Mouse (Mus musculus): ENCODE measurements around the gene Acot8. TPM values are rescaled to one million over a fixed set of nuclear protein-coding genes. Genes with fewer than 3 reads are reported as not detected.

Acot8 gene
- polyA plus RNA-seq, 1 experiment from 2014 or later: 25.0 TPM

- H3K4me2 ChIP-seq (ENCODE audit: low read depth, low read length): 0 out of 2 replicates have a peak overlapping the region, but pooled peaks have one; percentile 89
- TF ChIP-seq CTCF (IDR thresholded peaks at IDR 0.05; ENCODE audit: low read depth): no peak
- TF ChIP-seq EP300 (IDR thresholded peaks at IDR 0.05; ENCODE audit: low read depth): no peak
- H3K4me1 ChIP-seq (ENCODE audit: insufficient read depth): peaks cover 16% of the 10 kb centered on the region
- no peaks in the 10 kb centered on the region for H3K27me3 ChIP-seq (ENCODE audit: insufficient read depth, low read length)
- no peak overlapping the region for H3K4me3 ChIP-seq (ENCODE audit: low read depth, low read length)
- peaks cover 63% of the 10 kb centered on the region for H3K36me3 ChIP-seq (replicated peaks; ENCODE audit: insufficient read depth, low read length)
- ATAC-seq (no peak), DNase-seq (no peak)
- H3K9me3 ChIP-seq (ENCODE audit: low read length): no peaks in the 10 kb centered on the region
- 0 out of 2 replicates have a peak overlapping the region, but pooled peaks have one; percentile 91 for H3K9ac ChIP-seq (replicated peaks)
- no peak overlapping the region for H3K27ac ChIP-seq (ENCODE audit: low read depth)
- WGBS (ENCODE audit: insufficient replicate concordance): 89% methylated on average over 6 of the region's 6 CpGs
These were observed 55.7 kb downstream of the Acot8 start for GRCm38 (mm10) chr2:164748991-164749390.

- H3K4me2 ChIP-seq (ENCODE audit: low read depth, low read length): peak overlapping the region; percentile 89; the same call in 1 of the 2 replicates
- peak; percentile 45 for ATAC-seq
- no peak overlapping the region for H3K27ac ChIP-seq (ENCODE audit: low read depth)
- peak overlapping the region; percentile 91; the same call in 1 of the 2 replicates for H3K9ac ChIP-seq (replicated peaks)
- H3K4me3 ChIP-seq (ENCODE audit: low read depth, low read length): no peak overlapping the region
- WGBS (ENCODE audit: insufficient replicate concordance): 72% methylated on average over 4 of the region's 4 CpGs
- H3K27me3 ChIP-seq (ENCODE audit: insufficient read depth, low read length): no peaks in the 10 kb centered on the region
- H3K9me3 ChIP-seq (ENCODE audit: low read length): no peaks in the 10 kb centered on the region
- no peak for TF ChIP-seq CTCF (IDR thresholded peaks at IDR 0.05; ENCODE audit: low read depth)
- TF ChIP-seq EP300 (IDR thresholded peaks at IDR 0.05; ENCODE audit: low read depth): peak; percentile 77; the same call in 1 of the 2 replicates
- DNase-seq: no peak
- H3K36me3 ChIP-seq (replicated peaks; ENCODE audit: insufficient read depth, low read length): peaks cover 57% of the 10 kb centered on the region
- peaks cover 23% of the 10 kb centered on the region for H3K4me1 ChIP-seq (ENCODE audit: insufficient read depth)
These were observed 56.5 kb downstream of the Acot8 start for GRCm38 (mm10) chr2:164748191-164748590.

- Histone ChIP-seq H3K9ac (replicated peaks) (peak overlapping the region; percentile 91), H3K27ac (ENCODE audit: low read depth) (peak overlapping the region; percentile 72), H3K9me3 (ENCODE audit: low read length) (no peaks in the 10 kb centered on the region), H3K4me3 (ENCODE audit: low read depth, low read length) (peak overlapping the region; percentile 73), H3K36me3 (replicated peaks; ENCODE audit: insufficient read depth, low read length) (peaks cover 42% of the 10 kb centered on the region), H3K4me1 (ENCODE audit: insufficient read depth) (peaks cover 24% of the 10 kb centered on the region), H3K27me3 (ENCODE audit: insufficient read depth, low read length) (no peaks in the 10 kb centered on the region), H3K4me2 (ENCODE audit: low read depth, low read length) (peak overlapping the region; percentile 89)
- 32% methylated on average over 8 of the region's 8 CpGs for WGBS (ENCODE audit: insufficient replicate concordance)
- no peak for ATAC-seq
- DNase-seq: no peak
- TF ChIP-seq EP300 (IDR thresholded peaks at IDR 0.05; ENCODE audit: low read depth): no peak
- TF ChIP-seq CTCF (IDR thresholded peaks at IDR 0.05; ENCODE audit: low read depth): no peak
These were observed 58.0 kb downstream of the Acot8 start for GRCm38 (mm10) chr2:164746693-164747092.

GRCm38 (mm10) chr2:164745843-164746479 lies 58.7 kb downstream of the Acot8 start, which contains the start of the genes Wfdc3 and Dnttip1:
Gene Wfdc3, minus strand, starts transcription at chr2:164745931.
Gene Dnttip1, plus strand, starts transcription at chr2:164745983.
- WGBS (ENCODE audit: insufficient replicate concordance): under 1% methylated on average over 68 of the region's 70 CpGs
- H3K9ac ChIP-seq (replicated peaks): peak within 1 kb of the TSS; percentile 91
- H3K9me3 ChIP-seq (ENCODE audit: low read length): no peaks in the 10 kb centered on the region
- H3K27me3 ChIP-seq (ENCODE audit: insufficient read depth, low read length): no peaks in the 10 kb centered on the region
- peak; percentile 98 for DNase-seq
- H3K4me3 ChIP-seq (ENCODE audit: low read depth, low read length): peak within 1 kb of the TSS; percentile 73
- no peak for TF ChIP-seq EP300 (IDR thresholded peaks at IDR 0.05; ENCODE audit: low read depth)
- TF ChIP-seq CTCF (IDR thresholded peaks at IDR 0.05; ENCODE audit: low read depth): no peak
- H3K27ac ChIP-seq (ENCODE audit: low read depth): peak within 1 kb of the TSS; percentile 72
- H3K4me1 ChIP-seq (ENCODE audit: insufficient read depth): peaks cover 24% of the 10 kb centered on the region
- peak; percentile 84 for ATAC-seq
- peaks cover 36% of the 10 kb centered on the region for H3K36me3 ChIP-seq (replicated peaks; ENCODE audit: insufficient read depth, low read length)
- H3K4me2 ChIP-seq (ENCODE audit: low read depth, low read length): peak within 1 kb of the TSS; percentile 89

DNA sequence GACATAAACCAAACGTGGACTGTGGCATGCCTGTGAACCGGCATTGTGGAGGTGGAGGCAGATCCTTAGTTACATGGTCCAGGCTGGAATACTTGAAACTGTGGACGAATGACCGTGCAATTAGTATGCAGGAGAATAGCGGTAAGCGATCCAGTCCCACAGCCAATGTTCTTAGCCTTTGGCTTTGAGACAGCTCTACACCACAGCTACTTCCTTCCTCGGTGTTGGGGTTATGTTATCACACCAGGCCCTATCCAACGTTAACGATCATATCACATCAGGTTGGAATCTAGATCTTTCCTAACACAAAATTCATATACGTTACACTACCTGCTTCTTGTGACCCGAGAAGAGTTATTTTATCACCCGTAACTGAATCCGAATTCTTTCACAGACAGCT lies 59.7 kb downstream of the Acot8 start:
- Histone ChIP-seq H3K9ac (replicated peaks) (0 out of 2 replicates have a peak overlapping the region, but pooled peaks have one; percentile 91), H3K4me1 (ENCODE audit: insufficient read depth) (peaks cover 24% of the 10 kb centered on the region), H3K27me3 (ENCODE audit: insufficient read depth, low read length) (no peaks in the 10 kb centered on the region), H3K27ac (ENCODE audit: low read depth) (no peak overlapping the region), H3K4me2 (ENCODE audit: low read depth, low read length) (peak overlapping the region; percentile 89), H3K4me3 (ENCODE audit: low read depth, low read length) (peak overlapping the region; percentile 73), H3K9me3 (ENCODE audit: low read length) (no peaks in the 10 kb centered on the region), H3K36me3 (replicated peaks; ENCODE audit: insufficient read depth, low read length) (peaks cover 27% of the 10 kb centered on the region)
- ATAC-seq (no peak), DNase-seq (no peak)
- 55% methylated on average over 13 of the region's 13 CpGs for WGBS (ENCODE audit: insufficient replicate concordance)
- TF ChIP-seq EP300 (IDR thresholded peaks at IDR 0.05; ENCODE audit: low read depth) (no peak), CTCF (IDR thresholded peaks at IDR 0.05; ENCODE audit: low read depth) (no peak)

Other genes with a start within 250 kb of the Acot8 start
- gene Wfdc2, start 242.5 kb downstream of the Acot8 start, polyA plus RNA-seq (2015; fragmentation: Nextera tagmentation; extraction: Ambion mirVana): 3.0 and 3.3 TPM in 2 replicates
- gene Spint3, start 231.4 kb downstream of the Acot8 start, polyA plus RNA-seq (2015; fragmentation: Nextera tagmentation; extraction: Ambion mirVana): not detected in 2 replicates
- gene Wfdc6a, start 219.4 kb downstream of the Acot8 start, polyA plus RNA-seq (2015; fragmentation: Nextera tagmentation; extraction: Ambion mirVana): not detected in 2 replicates
- not detected in 2 replicates for gene Eppin, start 211.3 kb downstream of the Acot8 start, polyA plus RNA-seq (2015; fragmentation: Nextera tagmentation; extraction: Ambion mirVana)
- not detected in 2 replicates for gene Wfdc6b, start 191.4 kb downstream of the Acot8 start, polyA plus RNA-seq (2015; fragmentation: Nextera tagmentation; extraction: Ambion mirVana)
- not detected in 2 replicates for gene Wfdc8, start 191.3 kb downstream of the Acot8 start, polyA plus RNA-seq (2015; fragmentation: Nextera tagmentation; extraction: Ambion mirVana)
- not detected in 2 replicates for gene Wfdc16, start 166.1 kb downstream of the Acot8 start, polyA plus RNA-seq (2015; fragmentation: Nextera tagmentation; extraction: Ambion mirVana)
- gene Wfdc10, start 148.8 kb downstream of the Acot8 start, polyA plus RNA-seq (2015; fragmentation: Nextera tagmentation; extraction: Ambion mirVana): not detected in 2 replicates
- not detected in 2 replicates for gene Wfdc9, start 148.3 kb downstream of the Acot8 start, polyA plus RNA-seq (2015; fragmentation: Nextera tagmentation; extraction: Ambion mirVana)
- not detected in 2 replicates for gene Wfdc11, start 130.8 kb downstream of the Acot8 start, polyA plus RNA-seq (2015; fragmentation: Nextera tagmentation; extraction: Ambion mirVana)
- not detected in 2 replicates for gene Wfdc13, start 119.8 kb downstream of the Acot8 start, polyA plus RNA-seq (2015; fragmentation: Nextera tagmentation; extraction: Ambion mirVana)
- gene Spint4, start 106.4 kb downstream of the Acot8 start, polyA plus RNA-seq (2015; fragmentation: Nextera tagmentation; extraction: Ambion mirVana): not detected in 2 replicates
- gene Spint5, start 89.6 kb downstream of the Acot8 start, polyA plus RNA-seq (2015; fragmentation: Nextera tagmentation; extraction: Ambion mirVana): not detected in 2 replicates
- 2.0 and 2.5 TPM in 2 replicates for gene Wfdc3, start 59.0 kb downstream of the Acot8 start, polyA plus RNA-seq (2015; fragmentation: Nextera tagmentation; extraction: Ambion mirVana)
- 33.7 and 34.2 TPM in 2 replicates for gene Dnttip1, start 58.9 kb downstream of the Acot8 start, polyA plus RNA-seq (2015; fragmentation: Nextera tagmentation; extraction: Ambion mirVana)
- gene Ube2c, start 35.0 kb downstream of the Acot8 start, polyA plus RNA-seq (2015; fragmentation: Nextera tagmentation; extraction: Ambion mirVana): 243 and 277 TPM in 2 replicates
- gene Tnnc2, start 24.9 kb downstream of the Acot8 start, polyA plus RNA-seq (2015; fragmentation: Nextera tagmentation; extraction: Ambion mirVana): 6.5 and 127 TPM in 2 replicates
- gene Snx21, start 19.1 kb downstream of the Acot8 start, polyA plus RNA-seq (2015; fragmentation: Nextera tagmentation; extraction: Ambion mirVana): 6.1 and 7.4 TPM in 2 replicates
- 2.0 and 2.2 TPM in 2 replicates for gene Zswim3, start 216 bp upstream of the Acot8 start, polyA plus RNA-seq (2015; fragmentation: Nextera tagmentation; extraction: Ambion mirVana)
- 3.1 TPM in 2 replicates for gene Zswim1, start 17.8 kb upstream of the Acot8 start, polyA plus RNA-seq (2015; fragmentation: Nextera tagmentation; extraction: Ambion mirVana)
- gene Spata25, start 23.7 kb upstream of the Acot8 start, polyA plus RNA-seq (2015; fragmentation: Nextera tagmentation; extraction: Ambion mirVana): not detected in 2 replicates
- 101 and 109 TPM in 2 replicates for gene Ctsa, start 28.0 kb upstream of the Acot8 start, polyA plus RNA-seq (2015; fragmentation: Nextera tagmentation; extraction: Ambion mirVana)
- gene Neurl2, start 28.6 kb upstream of the Acot8 start, polyA plus RNA-seq (2015; fragmentation: Nextera tagmentation; extraction: Ambion mirVana): 2.5 and 3.1 TPM in 2 replicates
- gene Pltp, start 52.8 kb upstream of the Acot8 start, polyA plus RNA-seq (2015; fragmentation: Nextera tagmentation; extraction: Ambion mirVana): 33.4 and 35.3 TPM in 2 replicates
- gene Pcif1, start 74.4 kb upstream of the Acot8 start, polyA plus RNA-seq (2015; fragmentation: Nextera tagmentation; extraction: Ambion mirVana): 38.4 and 38.6 TPM in 2 replicates
- 2.1 and 2.5 TPM in 2 replicates for gene Zfp335, start 106.9 kb upstream of the Acot8 start, polyA plus RNA-seq (2015; fragmentation: Nextera tagmentation; extraction: Ambion mirVana)
- gene Mmp9, start 135.9 kb upstream of the Acot8 start, polyA plus RNA-seq (2015; fragmentation: Nextera tagmentation; extraction: Ambion mirVana): 15.8 and 17.2 TPM in 2 replicates
- 0.39 and 0.60 TPM in 2 replicates for gene Slc12a5, start 155.9 kb upstream of the Acot8 start, polyA plus RNA-seq (2015; fragmentation: Nextera tagmentation; extraction: Ambion mirVana)
- 7.5 and 8.1 TPM in 2 replicates for gene Ncoa5, start 230.0 kb upstream of the Acot8 start, polyA plus RNA-seq (2015; fragmentation: Nextera tagmentation; extraction: Ambion mirVana)

Data from liver, postnatal 0 days (tissue).